ENCODE assay signal across 8 mouse cellular contexts in genomic region chr5:149338016-149338696, GRCm38 (mm10).
DNase-seq lines count a peak whose midpoint lies in the region; ATAC-seq lines count a peak whose summit lies in the region.

No protein-coding gene starts in this region.

- no peak overlapping the region for H3K4me3 ChIP-seq in heart, embryonic 10.5 days
- H3K4me3 ChIP-seq in embryonic facial prominence, embryonic 10.5 days: peak overlapping the region; percentile 15; the same call in 1 of the 2 replicates
- H3K4me3 ChIP-seq in hindbrain, embryonic 14.5 days (replicated peaks; ENCODE audit: low read length): no peak overlapping the region
- H3K4me3 ChIP-seq in limb, embryonic 12.5 days (replicated peaks): no peak overlapping the region

- DNase-seq in heart, embryonic 10.5 days (ENCODE audit: low spot score): no peak
- no peak for DNase-seq in heart, postnatal 14 days
- DNase-seq in embryonic facial prominence, embryonic 10.5 days (ENCODE audit: low spot score): peak; percentile 73
- DNase-seq in hindbrain, embryonic 14.5 days (ENCODE audit: low spot score): no peak
- no peak for DNase-seq in kidney, postnatal 14 days
- DNase-seq in spleen, adult 12 weeks (ENCODE audit: low spot score): no peak

- H3K9ac ChIP-seq in hindbrain, embryonic 14.5 days: no peak overlapping the region
- H3K9ac ChIP-seq in limb, embryonic 12.5 days (replicated peaks): no peak overlapping the region

- ATAC-seq in hindbrain, embryonic 14.5 days (ENCODE audit: low FRiP score): 0 out of 2 replicates have a peak, but pooled peaks have one; percentile 35
- ATAC-seq in limb, embryonic 12.5 days (ENCODE audit: insufficient number of reproducible peaks, insufficient read depth, low FRiP score, low TSS enrichment, low read depth): no peak
- ATAC-seq in megakaryocyte-erythroid progenitor cell, adult 5-6 weeks (replicated peaks; ENCODE audit: low FRiP score, low TSS enrichment, poor library complexity, severe bottlenecking): no peak

- intact Hi-C loops in heart, postnatal 14 days (cut with DNase I): no loop called here

- H3K27me3 ChIP-seq in heart, embryonic 10.5 days (ENCODE audit: insufficient read depth, poor library complexity, severe bottlenecking): no peaks in the 10 kb centered on the region
- 0 out of 2 replicates have a peak, but pooled peaks cover 5% of the 10 kb centered on the region for H3K27me3 ChIP-seq in embryonic facial prominence, embryonic 10.5 days (replicated peaks; ENCODE audit: low read depth, poor library complexity, severe bottlenecking)
- no peaks in the 10 kb centered on the region for H3K27me3 ChIP-seq in hindbrain, embryonic 14.5 days (ENCODE audit: control insufficient read depth, insufficient read depth, low read length)
- no peaks in the 10 kb centered on the region for H3K27me3 ChIP-seq in limb, embryonic 12.5 days

- H3K4me2 ChIP-seq in hindbrain, embryonic 14.5 days (replicated peaks): no peak overlapping the region
- peak overlapping the region; percentile 5; the same call in 1 of the 2 replicates for H3K4me2 ChIP-seq in limb, embryonic 12.5 days

- 62% methylated on average over 15 of the region's 15 CpGs for whole genome bisulfite sequencing in heart, embryonic 10.5 days
- WGBS in embryonic facial prominence, embryonic 10.5 days: 43% methylated on average over 15 of the region's 15 CpGs
- WGBS in hindbrain, embryonic 14.5 days: 58% methylated on average over 15 of the region's 15 CpGs
- WGBS in limb, embryonic 12.5 days: 35% methylated on average over 15 of the region's 15 CpGs

- H3K36me3 ChIP-seq in heart, embryonic 10.5 days: no peaks in the 10 kb centered on the region
- no peaks in the 10 kb centered on the region for H3K36me3 ChIP-seq in embryonic facial prominence, embryonic 10.5 days (replicated peaks)
- no peaks in the 10 kb centered on the region for H3K36me3 ChIP-seq in hindbrain, embryonic 14.5 days (replicated peaks; ENCODE audit: control insufficient read depth, insufficient read depth)
- no peaks in the 10 kb centered on the region for H3K36me3 ChIP-seq in limb, embryonic 12.5 days

- no peaks in the 10 kb centered on the region for H3K9me3 ChIP-seq in heart, embryonic 10.5 days
- no peaks in the 10 kb centered on the region for H3K9me3 ChIP-seq in embryonic facial prominence, embryonic 10.5 days
- H3K9me3 ChIP-seq in hindbrain, embryonic 14.5 days (ENCODE audit: control insufficient read depth, low read length): no peaks in the 10 kb centered on the region
- no peaks in the 10 kb centered on the region for H3K9me3 ChIP-seq in limb, embryonic 12.5 days

- H3K27ac ChIP-seq in heart, embryonic 10.5 days: peak overlapping the region; percentile 62
- H3K27ac ChIP-seq in embryonic facial prominence, embryonic 10.5 days (replicated peaks): peak overlapping the region; percentile 85
- H3K27ac ChIP-seq in hindbrain, embryonic 14.5 days: no peak overlapping the region
- peak overlapping the region; percentile 81 for H3K27ac ChIP-seq in limb, embryonic 12.5 days

- peaks cover 21% of the 10 kb centered on the region for H3K4me1 ChIP-seq in heart, embryonic 10.5 days
- peaks cover 52% of the 10 kb centered on the region for H3K4me1 ChIP-seq in embryonic facial prominence, embryonic 10.5 days
- no peaks in the 10 kb centered on the region; the same call in 1 of the 2 replicates for H3K4me1 ChIP-seq in hindbrain, embryonic 14.5 days (replicated peaks; ENCODE audit: control insufficient read depth, insufficient read depth, low read length)
- peaks cover 53% of the 10 kb centered on the region for H3K4me1 ChIP-seq in limb, embryonic 12.5 days (replicated peaks)
